Mouse (Mus musculus): ENCODE measurements around the gene Brwd1.
"Not testable (repeated sequence)": the region's sequence is repeated elsewhere in the genome, so short reads cannot be mapped to it uniquely, and the experiment has no call there.

Gene Brwd1

DNA sequence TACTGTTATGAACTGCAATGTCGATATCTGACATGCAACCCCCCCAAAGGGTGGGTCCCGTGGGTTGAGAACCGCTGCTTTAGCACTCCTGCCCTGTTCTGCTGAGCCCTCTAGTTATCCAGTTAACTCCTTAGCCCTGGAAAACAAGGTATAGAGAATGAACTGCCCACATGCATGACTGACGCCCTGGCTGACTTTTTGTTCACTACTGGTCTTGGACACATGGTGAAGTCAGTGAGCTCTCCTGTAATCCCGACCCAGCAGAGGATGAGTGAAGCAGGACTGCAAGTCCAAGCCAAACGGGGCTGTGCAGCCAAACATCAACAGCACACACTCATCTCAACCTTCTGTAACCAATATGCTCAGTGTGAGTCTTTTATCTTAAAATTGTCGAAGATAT is 1.8 kb downstream of the Brwd1 start:
- DNase-seq: peak; percentile 34

DNA sequence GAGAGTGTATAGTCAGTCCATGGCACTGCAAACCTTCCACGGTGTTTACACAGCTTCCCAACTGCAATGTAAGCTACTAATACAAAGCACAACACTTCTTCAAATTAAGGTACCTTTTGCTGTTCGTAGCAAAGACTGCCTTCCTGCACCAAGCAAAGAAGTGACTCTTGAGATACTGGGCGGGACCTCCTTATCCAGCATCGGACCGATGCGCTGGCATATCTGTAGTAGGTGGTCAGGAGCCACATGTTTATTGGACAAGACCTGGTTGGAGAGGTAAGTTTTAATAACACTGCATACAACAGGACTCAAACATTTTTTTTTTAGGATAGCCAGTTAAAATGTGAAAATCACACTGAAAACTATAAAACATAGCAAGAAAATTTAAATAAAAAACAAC is 14.0 kb downstream of the Brwd1 start:
- DNase-seq: no peak

DNA sequence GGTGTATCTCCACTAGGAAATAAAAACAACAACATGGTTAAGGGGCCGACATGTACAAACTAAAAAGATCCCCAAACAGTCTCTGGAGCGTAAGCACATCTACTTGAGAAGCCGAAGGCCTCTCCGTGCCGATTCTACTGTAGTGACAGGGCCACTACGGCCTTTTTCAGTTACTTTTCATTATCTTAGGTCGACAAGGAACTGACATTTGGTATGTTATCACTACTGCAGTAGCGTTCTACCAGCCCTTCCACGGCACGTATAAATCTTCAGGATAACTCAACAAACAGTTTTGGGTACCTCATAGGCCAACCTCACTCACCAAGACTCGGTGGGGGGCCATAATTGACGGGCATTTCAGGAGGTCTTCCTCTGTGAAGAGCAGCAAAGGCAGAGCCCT is 16.2 kb downstream of the Brwd1 start:
- no peak for DNase-seq

DNA sequence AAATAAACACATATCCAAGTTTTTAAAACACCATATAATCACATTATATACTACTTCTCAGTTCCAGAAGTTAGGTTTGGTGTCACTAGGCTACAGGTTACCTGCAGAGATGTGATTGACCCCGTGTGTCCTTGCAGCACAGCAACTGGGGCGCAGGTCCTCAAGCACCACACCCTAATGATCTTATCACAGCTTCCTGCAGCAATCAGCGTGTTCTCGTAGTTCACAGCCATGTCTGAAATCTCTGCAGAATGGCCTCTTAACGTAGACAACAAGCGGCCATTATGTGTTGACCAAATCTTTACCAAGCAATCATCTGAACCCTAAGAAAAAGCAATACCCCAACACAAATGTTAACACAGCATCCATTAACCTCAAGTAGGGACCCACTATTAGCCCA is 17.7 kb downstream of the Brwd1 start:
- no peak for DNase-seq

DNA sequence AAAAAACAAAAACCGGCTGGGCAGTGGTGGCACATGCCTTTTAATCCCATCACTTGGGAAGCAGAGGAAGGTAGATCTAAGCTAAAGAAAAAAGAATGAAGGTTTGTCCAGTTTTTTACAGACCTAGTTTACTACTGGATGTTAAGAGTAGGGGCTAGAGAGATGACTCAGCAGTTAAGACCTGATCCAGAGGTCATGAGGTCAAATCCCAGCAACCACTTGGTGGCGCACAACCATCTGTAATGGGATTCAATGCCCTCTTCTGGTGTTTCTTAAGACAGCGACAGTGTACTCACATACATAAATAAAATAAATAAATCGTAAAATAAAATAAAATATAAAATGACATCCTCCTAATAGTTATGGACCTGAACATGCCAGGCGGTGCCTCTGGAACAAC is 38.2 kb downstream of the Brwd1 start:
- DNase-seq: peak; percentile 15

DNA sequence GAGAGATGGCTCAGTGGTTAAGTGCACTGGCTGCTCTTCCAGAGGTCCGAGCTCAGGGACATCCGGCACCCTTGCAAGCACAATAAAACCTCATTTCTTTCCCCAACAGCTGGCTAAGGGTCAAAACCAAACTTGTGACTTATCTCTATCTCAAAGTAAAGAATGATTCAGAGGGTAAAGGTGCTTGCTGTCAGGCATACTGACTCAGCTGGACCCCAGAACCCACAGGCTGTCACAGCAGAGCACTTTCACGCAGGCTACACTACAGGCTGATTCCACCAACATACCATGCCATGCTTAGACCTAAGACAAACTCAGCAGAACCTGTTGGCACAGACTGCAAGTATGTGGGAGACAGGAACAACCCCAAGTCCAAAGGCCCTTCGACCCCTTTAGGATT is 41.6 kb downstream of the Brwd1 start:
- no peak for DNase-seq

DNA sequence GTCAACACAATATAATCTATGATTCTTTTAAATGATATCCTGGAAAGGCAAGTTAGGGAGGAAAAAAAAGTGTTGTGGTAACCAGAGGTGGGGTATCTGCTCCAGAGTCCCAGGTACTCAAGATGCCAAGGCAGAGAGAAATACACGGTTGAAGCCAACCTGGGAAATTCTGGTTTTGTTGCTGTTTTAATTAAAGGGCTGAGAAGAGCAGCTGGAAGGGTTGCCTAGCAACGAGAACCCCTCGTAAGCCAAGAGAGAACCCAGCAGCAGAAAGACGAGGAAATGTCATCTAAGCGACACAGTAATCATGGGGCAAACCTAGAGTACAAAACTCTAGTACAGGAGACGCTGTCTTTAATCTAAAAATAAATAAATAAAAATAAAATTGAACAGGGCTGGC is 42.8 kb downstream of the Brwd1 start:
- no peak for DNase-seq

DNA sequence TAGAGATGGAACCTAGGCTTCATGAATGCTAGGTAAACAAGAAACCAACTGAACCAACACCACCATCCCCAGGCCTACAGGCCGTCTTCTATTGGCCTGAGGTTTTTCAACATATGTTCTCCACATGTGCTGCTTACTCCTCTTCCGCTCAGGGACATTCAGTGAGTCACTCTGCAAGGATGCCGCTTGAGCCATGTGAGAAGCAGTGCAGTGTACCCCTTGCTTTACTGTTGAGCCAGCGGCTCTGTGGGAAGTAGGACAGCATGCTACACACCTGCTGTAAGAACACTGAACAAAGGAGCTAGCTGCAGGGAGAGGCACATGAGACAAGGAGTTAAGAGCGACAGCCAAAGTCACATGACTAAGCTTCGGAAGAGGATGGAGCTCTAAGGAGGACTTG is 47.9 kb downstream of the Brwd1 start:
- no peak for DNase-seq

DNA sequence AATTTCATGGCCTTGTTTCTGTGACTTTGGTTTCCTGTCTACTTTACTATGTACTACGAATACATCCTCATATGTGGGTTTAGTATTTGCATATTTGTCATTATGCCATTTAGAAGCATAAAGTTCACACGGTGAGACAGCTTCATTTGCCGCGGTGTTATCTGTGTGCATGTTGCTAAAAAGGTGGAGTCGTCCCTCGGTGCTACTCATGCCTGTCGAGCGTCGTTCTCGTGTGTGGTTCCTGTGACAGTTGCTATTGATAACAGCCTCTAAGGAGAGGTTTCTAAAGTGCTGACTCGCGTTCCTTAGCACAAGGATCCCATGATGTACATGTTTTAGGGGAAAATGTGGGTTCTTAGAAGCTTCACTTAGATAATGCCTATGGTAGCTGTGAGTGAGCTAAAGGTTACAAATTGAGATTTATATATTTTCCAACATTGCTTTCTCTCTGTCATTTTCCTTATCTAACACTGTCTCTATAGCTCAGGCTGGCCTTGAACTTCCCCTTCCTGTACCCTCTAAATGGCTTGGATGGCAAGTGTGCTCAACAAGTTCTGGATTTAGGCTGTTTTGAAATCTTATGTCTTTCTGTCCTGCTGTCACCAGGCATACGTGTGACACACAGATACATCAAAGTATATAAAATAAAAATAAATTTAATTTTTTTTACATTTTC is 49.8 kb downstream of the Brwd1 start:
- DNase-seq: no peak

DNA sequence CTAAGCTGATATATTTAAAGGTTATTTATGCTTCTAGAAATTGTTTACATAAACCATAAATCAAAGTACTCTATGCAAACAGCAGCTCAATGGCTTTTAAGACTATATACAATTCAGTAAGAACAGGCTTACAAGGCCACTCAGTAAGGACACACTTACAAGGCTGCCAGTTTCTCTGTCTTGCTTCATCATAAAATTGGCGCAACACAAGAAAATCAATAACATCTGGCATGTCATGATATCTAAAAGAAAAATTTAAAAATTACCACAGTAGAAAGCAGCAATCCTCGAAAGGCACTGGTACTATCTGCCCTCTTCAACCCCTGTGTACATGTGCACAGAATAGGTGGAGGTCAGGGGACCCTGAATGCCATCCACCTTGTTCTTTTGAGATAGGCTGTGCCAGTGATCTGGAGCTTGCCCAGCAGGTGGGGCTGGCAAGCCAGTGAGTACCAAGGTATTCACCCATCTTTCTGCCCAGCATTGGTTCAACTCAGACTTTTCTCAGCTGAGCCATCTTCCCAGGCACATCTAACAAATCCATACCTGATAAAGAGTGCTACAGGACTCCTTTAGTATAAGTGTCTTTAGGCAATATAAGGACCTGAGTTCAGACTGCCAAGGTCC is 51.7 kb downstream of the Brwd1 start:
- no peak for DNase-seq

DNA sequence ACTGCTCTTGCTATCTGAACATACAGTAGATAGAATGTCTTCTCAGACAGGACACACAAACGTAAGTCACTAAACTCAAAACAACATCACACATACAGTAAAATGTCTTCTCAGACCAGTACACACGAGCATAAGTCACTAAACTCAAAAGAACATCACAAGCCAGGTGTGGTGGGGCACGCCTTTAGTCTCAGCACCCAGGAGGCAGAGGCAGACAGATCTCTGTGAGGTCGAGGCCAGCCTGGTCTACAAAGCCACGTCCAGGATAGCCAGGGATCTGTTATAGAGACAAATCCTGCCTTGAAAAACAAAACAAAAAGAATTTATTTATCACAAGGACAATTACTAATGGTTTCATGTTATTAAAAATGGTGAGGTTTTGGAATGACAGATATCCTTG is 56.1 kb downstream of the Brwd1 start:
- no peak for DNase-seq

DNA sequence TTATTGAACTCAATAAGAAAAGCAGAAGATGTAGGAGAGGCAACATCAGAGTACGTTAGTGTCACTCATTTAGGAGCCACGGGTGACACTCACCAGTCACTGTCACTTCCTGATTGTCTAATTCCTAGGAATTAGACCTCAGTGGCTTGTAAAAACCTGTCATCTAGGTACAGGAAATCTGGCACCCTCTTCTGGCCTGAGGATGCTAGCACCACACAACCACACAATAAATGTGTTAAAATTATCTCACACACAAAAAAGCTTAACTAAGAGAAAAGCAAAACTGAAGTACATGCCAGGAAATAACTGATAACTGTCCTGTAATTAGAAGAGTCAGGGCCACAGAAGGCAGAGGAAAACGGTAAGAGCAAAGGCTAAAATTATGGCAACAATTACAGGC is 57.1 kb downstream of the Brwd1 start:
- no peak for DNase-seq

DNA sequence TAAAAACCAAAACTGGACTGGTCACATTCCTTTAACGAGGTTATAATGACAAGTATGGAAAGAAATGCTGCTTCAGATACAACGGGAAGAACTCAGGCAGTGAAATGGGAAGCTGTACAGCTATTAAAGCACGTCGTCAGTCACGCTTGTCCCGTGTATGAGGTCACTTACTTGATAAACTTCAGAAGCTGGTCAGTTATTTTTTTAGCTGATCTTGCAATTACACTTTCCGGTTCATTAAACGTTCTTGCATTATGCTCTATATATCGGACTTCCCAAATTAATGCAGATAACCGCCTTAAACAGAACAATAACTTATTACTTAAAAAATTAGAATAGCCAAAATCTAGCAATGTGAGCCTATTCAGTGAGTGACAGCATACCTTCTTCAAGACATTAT is 61.3 kb downstream of the Brwd1 start:
- DNase-seq: no peak

DNA sequence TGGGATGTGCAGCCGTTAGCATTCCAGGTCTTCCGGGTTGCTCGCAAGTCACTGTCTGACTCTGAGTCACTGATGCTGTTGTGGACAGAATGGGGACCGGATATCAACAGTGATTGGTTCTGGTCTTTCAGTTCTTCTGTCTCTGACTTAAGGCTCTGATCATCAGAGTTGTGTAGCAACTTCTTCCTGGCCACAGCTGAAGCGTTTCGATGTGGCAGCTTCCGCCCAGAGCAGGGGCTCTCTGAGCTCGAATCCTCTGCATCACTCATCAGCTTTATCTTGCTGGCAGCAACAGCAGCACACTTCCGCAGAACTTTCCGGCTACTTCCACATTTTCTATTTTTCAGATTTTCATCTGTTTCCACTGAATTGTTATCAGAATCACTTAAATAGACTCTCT is 73.2 kb downstream of the Brwd1 start:
- not testable (repeated sequence) for DNase-seq

DNA sequence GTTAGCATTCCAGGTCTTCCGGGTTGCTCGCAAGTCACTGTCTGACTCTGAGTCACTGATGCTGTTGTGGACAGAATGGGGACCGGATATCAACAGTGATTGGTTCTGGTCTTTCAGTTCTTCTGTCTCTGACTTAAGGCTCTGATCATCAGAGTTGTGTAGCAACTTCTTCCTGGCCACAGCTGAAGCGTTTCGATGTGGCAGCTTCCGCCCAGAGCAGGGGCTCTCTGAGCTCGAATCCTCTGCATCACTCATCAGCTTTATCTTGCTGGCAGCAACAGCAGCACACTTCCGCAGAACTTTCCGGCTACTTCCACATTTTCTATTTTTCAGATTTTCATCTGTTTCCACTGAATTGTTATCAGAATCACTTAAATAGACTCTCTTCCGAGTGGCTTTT is 78.0 kb downstream of the Brwd1 start:
- DNase-seq: not testable (repeated sequence)

DNA sequence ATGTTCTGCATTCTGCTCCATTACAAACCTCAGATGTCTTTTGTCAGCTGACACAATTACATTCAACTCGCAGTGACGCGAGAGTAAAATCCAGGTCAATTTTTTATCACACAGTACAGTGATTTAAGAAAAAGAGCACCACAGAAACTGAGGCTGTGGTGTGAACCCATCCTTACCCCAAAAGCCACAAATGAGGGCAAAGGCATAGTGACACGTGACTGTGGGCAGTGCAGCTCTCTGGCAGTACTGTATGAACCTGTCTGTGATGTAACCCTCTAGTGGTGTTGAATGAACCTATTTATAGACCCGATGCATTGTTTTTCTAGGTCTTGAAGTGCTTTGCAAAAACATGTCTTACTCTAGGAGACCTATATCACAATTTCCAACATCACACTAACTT is 83.0 kb downstream of the Brwd1 start:
- DNase-seq: no peak

DNA sequence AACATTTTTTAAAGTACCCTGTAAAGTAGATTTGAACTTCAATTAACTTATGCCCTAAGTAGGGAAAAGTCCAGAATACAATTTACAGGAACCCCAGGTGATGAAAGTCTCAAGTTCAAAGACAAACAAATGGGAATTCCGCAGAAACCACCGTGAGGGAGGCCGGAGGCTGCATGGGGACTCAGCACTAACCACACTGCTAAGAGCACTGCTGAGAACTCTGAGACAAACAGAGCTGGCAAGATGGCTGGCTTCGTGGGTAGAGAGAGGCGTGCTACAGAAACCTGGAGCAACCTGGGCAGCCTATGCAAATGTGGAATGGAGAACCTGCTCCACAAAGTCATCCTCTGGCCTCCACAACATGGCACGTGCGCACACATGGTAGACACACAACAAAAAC is 86.2 kb downstream of the Brwd1 start:
- DNase-seq: no peak

DNA sequence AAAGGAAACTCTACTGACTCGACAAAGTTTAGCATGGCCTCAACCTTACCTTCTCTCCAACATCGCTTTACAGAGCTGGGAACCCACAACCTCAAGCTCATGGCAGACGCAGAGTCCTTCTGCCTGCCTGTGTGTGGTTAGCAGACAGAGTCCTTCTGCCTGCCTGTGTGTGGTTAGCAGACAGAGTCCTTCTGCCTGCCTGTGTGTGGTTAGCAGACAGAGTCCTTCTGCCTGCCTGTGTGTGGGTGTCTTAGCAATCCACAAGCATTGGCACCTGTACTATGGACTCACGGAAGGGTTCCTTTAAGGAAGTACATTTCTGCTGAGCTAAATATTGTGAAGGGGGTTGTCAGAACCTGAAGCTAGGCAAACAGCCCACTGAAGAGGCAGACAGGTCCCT is 87.8 kb downstream of the Brwd1 start:
- not testable (repeated sequence) for DNase-seq

DNA sequence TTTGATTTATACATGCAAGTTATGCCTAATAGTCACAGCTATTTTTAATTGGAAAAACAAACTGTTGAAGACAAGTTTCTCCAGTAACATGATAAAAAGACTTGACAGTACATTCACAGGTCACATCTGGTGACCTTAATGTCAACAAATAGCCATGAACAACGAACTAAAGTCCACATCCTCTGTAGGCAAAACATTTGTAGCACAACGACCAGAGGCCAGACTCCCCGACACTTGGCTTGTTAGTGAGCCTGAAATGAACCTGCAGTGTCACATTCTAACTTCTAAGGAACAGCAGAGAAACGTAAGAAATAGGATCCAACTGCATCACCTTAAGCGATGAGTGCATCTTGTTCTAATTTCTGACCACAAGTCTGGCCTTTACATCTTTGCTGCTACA is 89.7 kb downstream of the Brwd1 start:
- DNase-seq: no peak

DNA sequence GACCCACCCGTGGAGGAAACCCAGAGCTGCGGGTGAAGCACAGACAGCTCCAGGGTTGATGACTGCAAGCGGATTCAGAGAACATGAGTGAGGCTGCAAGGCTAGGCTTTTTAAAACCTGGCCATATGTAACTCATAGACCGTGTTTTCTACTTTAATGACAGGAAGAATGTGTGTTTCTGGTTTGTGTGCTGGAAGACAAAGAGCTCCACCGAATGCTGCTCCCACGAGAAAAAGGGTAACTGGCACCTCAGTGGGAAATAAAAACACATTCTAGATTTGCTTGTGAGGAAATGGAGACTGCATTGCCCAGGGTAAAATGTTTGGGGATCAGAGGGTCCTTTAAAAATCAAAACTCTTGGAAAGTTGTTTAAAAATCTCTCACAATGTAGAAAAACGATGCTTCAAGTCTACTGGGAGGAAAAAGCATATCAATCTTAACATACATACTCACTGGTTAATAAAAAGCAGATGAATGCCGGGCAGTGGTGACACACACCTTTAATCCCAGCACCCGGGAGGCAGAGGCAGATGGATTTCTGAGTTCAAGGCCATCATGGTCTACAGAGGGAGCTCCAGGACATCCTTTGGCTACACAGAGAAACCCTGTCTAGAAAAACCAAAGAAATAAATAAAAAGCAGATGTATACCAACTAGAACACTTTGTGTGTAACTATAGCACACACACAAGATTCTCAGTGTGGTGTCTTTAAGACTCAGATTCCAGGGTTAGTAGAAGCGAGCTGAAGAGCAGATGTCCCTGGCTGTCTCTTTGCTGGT is 91.0 kb downstream of the Brwd1 start:
- DNase-seq: peak; percentile 22

DNA sequence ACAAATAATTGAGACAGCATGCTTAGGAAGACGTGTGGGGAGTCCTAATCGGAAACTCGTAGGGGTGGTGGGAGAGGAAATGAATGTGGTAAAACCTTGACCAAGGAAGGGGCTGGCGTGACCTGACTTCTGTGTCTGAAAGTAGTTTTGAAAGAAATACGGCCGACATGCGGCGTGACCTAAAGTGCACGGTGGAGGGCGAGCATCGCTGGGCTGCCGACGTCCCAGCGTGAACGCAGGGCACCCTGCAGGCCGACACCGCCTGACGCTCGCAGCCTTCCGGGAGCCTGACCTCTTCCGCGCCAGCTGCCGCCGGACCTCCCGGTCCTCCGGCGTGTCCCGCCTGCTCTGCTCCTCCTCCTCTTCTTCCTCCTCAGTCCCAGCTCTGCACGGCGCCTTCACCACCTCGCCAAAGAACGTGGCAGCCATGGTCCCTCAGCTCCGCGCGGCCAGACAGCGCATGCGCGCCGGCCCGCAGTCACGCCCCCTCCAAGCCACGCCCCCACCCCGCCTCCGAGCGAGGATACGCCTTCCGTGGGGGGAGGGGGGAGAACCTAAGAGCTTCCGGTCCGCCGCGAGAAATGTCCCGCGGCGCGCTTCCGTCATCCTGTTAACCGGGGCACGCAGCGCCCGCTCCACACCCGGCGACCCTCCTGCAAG is 91.7 kb downstream of the Brwd1 start, which contains the start of gene Psmg1:
Gene Psmg1 (minus strand): TSS at position 499 of the 660 bp plus-strand sequence.
- peak; percentile 95 for DNase-seq

DNA sequence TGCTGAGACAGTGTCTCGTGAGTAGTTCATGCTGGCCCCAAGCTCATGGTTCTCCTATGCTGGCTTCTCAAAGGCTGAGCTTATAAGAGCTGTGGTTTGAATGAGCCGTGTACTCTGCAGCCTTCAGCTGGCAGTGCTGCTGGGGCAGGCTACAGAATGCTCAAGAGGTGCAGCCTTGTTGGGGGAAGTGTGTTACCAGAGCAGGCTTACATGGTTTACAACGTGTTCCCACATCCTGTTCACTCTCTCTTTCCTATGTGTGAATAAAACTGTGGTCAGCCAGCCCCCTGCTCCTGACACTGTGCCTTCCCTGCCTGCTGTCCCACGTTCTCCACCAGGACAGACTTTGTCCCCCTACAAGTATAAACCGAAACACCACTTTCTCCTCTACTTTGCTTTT is 97.4 kb downstream of the Brwd1 start:
- DNase-seq: no peak

DNA sequence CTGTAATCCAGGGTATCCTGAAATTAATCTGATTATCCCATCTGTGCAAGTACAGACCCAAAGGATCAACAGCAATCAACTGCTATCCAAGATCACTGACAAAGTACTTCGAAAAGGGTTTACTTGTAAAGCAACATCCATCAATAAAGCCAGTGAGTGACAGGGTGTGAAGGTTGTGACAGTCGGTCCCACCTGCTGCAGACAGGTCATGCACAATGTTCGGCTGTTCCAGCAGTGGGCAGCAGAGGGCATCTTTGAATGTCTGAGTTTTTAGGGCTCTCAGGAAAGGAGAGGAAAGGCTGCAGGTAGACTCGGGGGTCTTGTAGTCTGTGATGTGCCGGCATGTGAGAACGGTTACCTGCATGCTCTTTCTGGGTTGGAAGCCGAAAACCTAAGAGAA is 98.7 kb downstream of the Brwd1 start:
- DNase-seq: no peak

DNA sequence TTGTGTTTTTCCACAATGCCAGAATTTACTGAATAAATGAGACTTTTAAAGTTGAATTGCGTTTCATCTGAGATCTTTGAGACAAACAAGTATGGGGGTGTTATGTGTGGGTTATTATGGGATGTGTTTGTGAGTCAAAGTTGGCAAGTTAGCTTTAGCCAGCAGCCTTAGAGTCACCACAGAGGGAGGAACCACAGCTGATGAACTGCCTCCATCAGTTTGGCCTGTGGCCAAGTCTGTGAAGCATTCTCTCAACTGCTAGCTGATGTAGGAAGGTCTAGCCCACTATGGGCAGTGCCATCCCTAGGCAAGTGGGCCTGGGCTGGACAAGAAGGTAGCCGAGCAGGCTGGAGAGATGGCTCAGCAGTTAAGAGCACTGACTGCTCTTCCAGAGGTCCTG is 111.5 kb downstream of the Brwd1 start:
- no peak for DNase-seq
